Mouse (Mus musculus): ENCODE data around the gene Pde2a.

- TF ChIP-seq CTCF (IDR thresholded peaks at IDR 0.05; ENCODE audit: borderline replicate concordance, insufficient read depth, low read length) = no peak
- no peak for TF ChIP-seq POLR2A (IDR thresholded peaks at IDR 0.05; ENCODE audit: low read depth, low read length)
These were observed 2.3 kb upstream of the Pde2a start for GRCm38 (mm10) chr7:101419013-101419770.
